Mouse (Mus musculus) olfactory bulb, adult 2 months (tissue): ENCODE data around the gene Abcf2.

Experiments used
- CTCF ChIP-seq: fragments of 200-500 bp; IDR thresholded peaks from 2 replicates; pipeline ENCODE4 v1.5.1; 2012; ENCODE audit warnings: low read depth, mild to moderate bottlenecking, low read length, moderate library complexity; ENCODE audit not compliant: insufficient read depth
- POLR2A ChIP-seq: fragments of 200-500 bp; IDR thresholded peaks from 2 replicates; pipeline ENCODE4 v1.6.1; 2012; ENCODE audit warnings: mild to moderate bottlenecking, low read depth, low read length, moderate library complexity; ENCODE audit not compliant: insufficient read depth

GRCm38 (mm10) chr5:24604080-24604655 lies 26.9 kb upstream of the Abcf2 start:
- TF ChIP-seq CTCF (no peak), POLR2A (no peak)
